Mouse (Mus musculus): ENCODE data around the gene 5430402E10Rik.
"Not testable (repeated sequence)": the region's sequence is repeated elsewhere in the genome, so short reads cannot be mapped to it uniquely, and the experiment has no call there.

5430402E10Rik gene

GRCm38 (mm10) chrX:77924962-77925361, at the start of gene 5430402E10Rik:
Gene 5430402E10Rik, minus strand, starts transcription at chrX:77925062.
- not testable (repeated sequence) for DNase-seq (ENCODE audit: low spot score in 2 of 2)

DNA sequence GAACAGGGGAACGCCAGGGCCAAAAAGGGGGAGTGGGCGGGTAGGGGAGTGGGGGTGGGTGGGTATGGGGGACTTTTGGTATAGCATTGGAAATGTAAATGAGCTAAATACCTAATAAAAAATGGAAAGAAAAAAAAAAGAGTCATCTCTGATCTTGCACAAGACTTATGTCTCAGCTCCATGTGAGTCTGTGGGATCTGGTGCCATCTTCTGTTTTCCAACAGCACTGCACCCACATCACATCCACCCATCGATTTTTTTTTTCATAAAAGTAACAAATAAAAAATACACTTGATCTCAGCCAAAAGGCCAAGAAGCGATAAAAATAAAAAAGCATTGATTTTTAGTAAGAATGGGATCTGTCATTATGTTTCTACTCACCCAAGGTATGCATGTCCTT, 44.8 kb downstream of the 5430402E10Rik start:
- not testable (repeated sequence) for DNase-seq (ENCODE audit: low spot score in 2 of 2)

Data from natural killer cell, adult 2 months (primary cell).